Comparison of ENCODE assay signal across 8 mouse cellular contexts in the genomic region with DNA sequence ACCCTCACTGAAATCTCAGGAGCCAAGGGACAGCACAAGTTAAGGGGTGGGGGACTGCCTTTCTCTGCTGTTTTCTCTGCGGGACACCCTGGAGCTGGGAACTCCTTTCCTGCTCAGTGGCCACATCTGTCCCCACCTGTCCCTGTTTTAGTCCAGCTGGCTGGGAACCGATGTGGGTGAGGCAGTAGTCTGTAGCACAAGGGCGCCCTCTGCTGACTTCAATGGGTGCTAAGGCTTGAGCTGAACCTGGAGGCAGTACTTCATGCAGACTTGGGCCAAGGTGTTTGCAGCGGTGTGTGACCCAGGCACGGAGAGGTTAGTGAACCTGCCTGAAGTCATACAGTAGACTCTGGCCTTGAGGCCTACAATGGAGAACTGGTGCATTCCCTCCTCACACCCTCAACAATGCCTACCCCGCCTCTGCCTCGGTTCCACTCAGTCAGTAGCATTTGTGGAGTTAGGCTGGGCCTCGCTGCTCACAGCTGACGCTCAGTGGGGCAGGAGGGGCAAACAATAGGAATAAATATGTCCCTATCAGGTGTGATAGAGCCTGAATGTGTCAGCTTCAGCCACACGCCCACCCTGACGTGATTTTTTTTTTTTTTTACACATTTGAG. TPM values are rescaled to one million over a fixed set of nuclear protein-coding genes. Genes with fewer than 3 reads are reported as not detected.
A peak's percentile ranks its signal among the peaks of the same experiment; 100 is the strongest.
DNase-seq lines count a peak whose midpoint lies in the region; ATAC-seq lines count a peak whose summit lies in the region.

No protein-coding gene starts in this region.

- H3K4me2 ChIP-seq in intestine, embryonic 14.5 days (ENCODE audit: low read length): no peak overlapping the region

- H3K27me3 ChIP-seq in intestine, embryonic 14.5 days (replicated peaks; ENCODE audit: control insufficient read depth, insufficient read depth, low read length): no peaks in the 10 kb centered on the region

- H3K9ac ChIP-seq in intestine, embryonic 14.5 days (ENCODE audit: low read length): no peak overlapping the region

- peak; percentile 83 for ATAC-seq in intestine, embryonic 14.5 days (replicated peaks; ENCODE audit: low FRiP score, low TSS enrichment, low read depth)

- WGBS in intestine, embryonic 14.5 days: 35% methylated on average over 11 of the region's 11 CpGs

- H3K4me1 ChIP-seq in intestine, embryonic 14.5 days (replicated peaks; ENCODE audit: control insufficient read depth, insufficient read depth, low read length): peaks cover 9% of the 10 kb centered on the region; the same call in 1 of the 2 replicates

- intact Hi-C loops in left cerebral cortex, postnatal 10 days (cut with DNase I): loop anchor here (2.0 kb wide), 1 partner anchor 68 kb away; no protein-coding TSS in a partner anchor

- H3K4me3 ChIP-seq in intestine, embryonic 14.5 days (ENCODE audit: low read depth, low read length): no peak overlapping the region

- H3K9me3 ChIP-seq in intestine, embryonic 14.5 days (ENCODE audit: control insufficient read depth, low read length): no peaks in the 10 kb centered on the region

- peaks cover 25% of the 10 kb centered on the region for H3K36me3 ChIP-seq in intestine, embryonic 14.5 days (ENCODE audit: control insufficient read depth, insufficient read depth, low read length)

- H3K27ac ChIP-seq in intestine, embryonic 14.5 days (ENCODE audit: low read depth): no peak overlapping the region

- DNase-seq in adipocyte (ENCODE audit: low spot score): peak; percentile 93
- peak; percentile 96 for DNase-seq in embryo, embryonic 10 days (ENCODE audit: low spot score)
- DNase-seq in gastrocnemius, postnatal 25 days: peak; percentile 83
- DNase-seq in intestine, embryonic 14.5 days (ENCODE audit: low spot score): peak; percentile 97
- peak; percentile 77 to 89 for DNase-seq in left cerebral cortex, postnatal 10 days (ENCODE audit: extremely low spot score in 1 of 2, low spot score in 2 of 2)
- DNase-seq in mesoderm, embryonic 11.5 days (ENCODE audit: low read depth, low spot score): peak; percentile 92
- peak; percentile 73 to 79 for DNase-seq in right cerebral cortex, postnatal 36 days (ENCODE audit: low spot score in 2 of 2)
- peak; percentile 79 to 91 for DNase-seq in urinary bladder, postnatal 4 days (ENCODE audit: low spot score in 2 of 2)

RNA-seq across cellular contexts. Expression of gene Ube2v1, which starts 26.6 kb away (rescaled TPM):
- total RNA-seq in gastrocnemius, postnatal 25 days (2021): 100 to 1,000 TPM; 157 to 160 TPM
- polyA plus RNA-seq in intestine, embryonic 14.5 days (2014; fragmentation: Nextera tagmentation; extraction: Ambion mirVana): 254 and 279 TPM in 2 replicates
- 100 to 1,000 TPM; 245 to 255 TPM for total RNA-seq in left cerebral cortex, postnatal 10 days (2021)

RNA-seq across cellular contexts. Expression of gene Gm20431, which starts 56.0 kb away (rescaled TPM):
- 10 to 100 TPM in 1 of 2 experiments, 1 to 10 TPM in 1; 7.7 to 11.6 TPM for total RNA-seq in gastrocnemius, postnatal 25 days (2021)
- polyA plus RNA-seq in intestine, embryonic 14.5 days (2014; fragmentation: Nextera tagmentation; extraction: Ambion mirVana): 6.1 and 7.7 TPM in 2 replicates
- 10 to 100 TPM; 47.2 to 47.5 TPM for total RNA-seq in left cerebral cortex, postnatal 10 days (2021)
